Mouse (Mus musculus): Measurements from ENCODE around the gene Cd44.

- TF ChIP-seq CTCF (conservative IDR thresholded peaks at IDR 0.05; ENCODE audit: low read length) (no peak), POU5F1 (IDR thresholded peaks at IDR 0.05; ENCODE audit: borderline replicate concordance, low read length) (no peak), NANOG (IDR thresholded peaks at IDR 0.05; ENCODE audit: borderline replicate concordance, low read length) (no peak)
Observed at GRCm38 (mm10) chr2:102912469-102912868, 11.0 kb upstream of the Cd44 start.

Measured in E14TG2a.4 (cell line).